Mouse (Mus musculus) testis, adult 2 months (tissue): ENCODE results near the gene Thsd4.

Experiments
- CTCF ChIP-seq: fragments of 200-500 bp; IDR thresholded peaks from 2 replicates; pipeline ENCODE4 v1.5.1; 2012; ENCODE audit warnings: low read depth, mild to moderate bottlenecking, inconsistent platforms, low read length, moderate library complexity; ENCODE audit not compliant: control insufficient read depth, insufficient read depth, insufficient replicate concordance
- POLR2A ChIP-seq: fragments of 200-500 bp; IDR thresholded peaks from 2 replicates; pipeline ENCODE4 v1.6.1; 2012; ENCODE audit warnings: low read depth, mild to moderate bottlenecking, inconsistent platforms, low read length, moderate library complexity; ENCODE audit not compliant: control insufficient read depth

DNA sequence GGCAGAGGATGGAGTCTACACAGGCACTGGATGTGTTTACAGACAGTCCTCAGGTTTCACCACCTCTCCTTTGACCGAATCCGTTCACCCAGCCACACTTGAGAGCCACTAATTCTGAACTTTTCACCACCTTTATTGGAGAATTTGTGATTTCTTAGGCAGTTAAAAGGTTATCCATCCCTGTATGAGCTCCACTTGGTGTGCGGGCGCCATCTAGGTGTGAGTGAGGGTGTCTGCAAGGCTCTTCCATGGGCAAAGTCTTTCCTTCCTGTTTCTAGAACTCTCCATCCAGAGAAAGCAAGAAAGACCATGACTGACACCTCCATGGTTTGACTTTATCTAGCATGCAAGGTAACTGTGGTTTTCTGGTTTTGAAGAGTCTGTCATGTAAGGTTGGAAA lies 284.2 kb downstream of the Thsd4 start:
- TF ChIP-seq POLR2A (no peak), CTCF (peak; percentile 43; the same call in 1 of the 2 replicates)
